Mouse (Mus musculus) gastrocnemius, postnatal 25 days (tissue): ENCODE data around the gene Krt33b. TPM values are rescaled to one million over a fixed set of nuclear protein-coding genes. Genes with fewer than 3 reads are reported as not detected.

Experiments
- DNase-seq: peaks from one replicate; pipeline ENCODE4 v3.0.0; 2022
- total RNA-seq, 2 experiments: library from RNA; stranded (reverse); gene quantifications; 1 replicate in 1 of 2; 2 replicates in 1 of 2; pipeline ENCODE4 v1.2.3; 2021

The Krt33b gene
- total RNA-seq, 2 experiments from 2014 or later, result not detected

DNA sequence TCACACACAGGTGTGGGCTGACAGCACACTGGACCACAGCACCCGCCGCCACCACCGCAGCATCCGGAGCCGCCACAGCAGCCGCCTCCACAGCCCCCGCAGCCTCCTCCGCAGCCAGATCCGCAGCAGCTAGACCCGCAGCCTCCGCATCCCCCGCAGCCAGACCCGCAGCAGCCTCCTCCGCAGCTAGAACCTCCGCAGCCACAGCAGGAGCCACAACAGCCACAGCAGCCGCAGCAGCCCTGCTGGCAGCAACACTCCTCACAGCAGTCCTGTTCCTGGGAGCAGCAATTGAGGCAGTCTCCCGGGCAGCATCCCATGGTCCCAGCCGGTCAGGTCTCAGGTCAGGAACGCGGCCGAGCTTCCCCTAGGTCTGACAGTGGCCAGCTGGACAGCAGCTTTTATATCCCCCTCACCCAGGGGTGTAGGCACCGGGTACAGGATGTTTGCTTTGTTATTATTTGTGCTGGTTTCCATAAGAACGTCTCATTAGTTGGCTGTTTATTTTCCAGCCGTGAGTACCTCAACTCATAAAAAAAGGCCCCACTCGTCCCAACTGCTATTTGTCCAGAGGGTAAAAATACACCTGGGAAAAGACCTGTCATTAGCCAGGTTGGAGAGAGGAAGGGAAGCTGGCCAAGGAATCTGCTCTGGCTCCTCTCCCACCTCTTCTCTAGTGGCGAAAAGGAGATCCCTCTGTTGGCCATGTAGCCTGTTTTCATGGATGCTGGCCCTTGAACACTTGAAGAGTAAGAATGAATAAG lies 35.9 kb downstream of the Krt33b start, which contains the start of gene Krtap17-1:
TSS of gene Krtap17-1 (minus strand) at position 375 of the 764 bp plus-strand sequence.
- no peak for DNase-seq

DNA sequence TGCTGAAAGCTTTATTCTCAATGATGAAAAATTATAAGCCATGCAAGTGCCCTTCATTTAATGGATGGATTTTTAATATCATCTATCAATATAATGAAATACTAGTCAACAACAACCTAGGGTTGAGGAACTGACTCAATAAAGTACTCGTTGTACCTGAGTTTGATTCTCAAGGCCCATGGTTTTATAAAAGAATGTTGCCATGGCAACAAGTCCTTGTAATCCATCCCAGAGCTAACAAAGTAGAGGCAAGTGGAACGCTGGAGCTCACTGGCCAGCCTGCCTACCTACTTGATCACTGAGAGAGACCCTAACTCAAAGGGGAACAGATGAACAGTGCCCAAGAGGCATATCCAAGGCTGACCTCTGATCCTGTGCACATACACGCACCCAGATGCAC lies 39.1 kb downstream of the Krt33b start:
- DNase-seq, result no peak

DNA sequence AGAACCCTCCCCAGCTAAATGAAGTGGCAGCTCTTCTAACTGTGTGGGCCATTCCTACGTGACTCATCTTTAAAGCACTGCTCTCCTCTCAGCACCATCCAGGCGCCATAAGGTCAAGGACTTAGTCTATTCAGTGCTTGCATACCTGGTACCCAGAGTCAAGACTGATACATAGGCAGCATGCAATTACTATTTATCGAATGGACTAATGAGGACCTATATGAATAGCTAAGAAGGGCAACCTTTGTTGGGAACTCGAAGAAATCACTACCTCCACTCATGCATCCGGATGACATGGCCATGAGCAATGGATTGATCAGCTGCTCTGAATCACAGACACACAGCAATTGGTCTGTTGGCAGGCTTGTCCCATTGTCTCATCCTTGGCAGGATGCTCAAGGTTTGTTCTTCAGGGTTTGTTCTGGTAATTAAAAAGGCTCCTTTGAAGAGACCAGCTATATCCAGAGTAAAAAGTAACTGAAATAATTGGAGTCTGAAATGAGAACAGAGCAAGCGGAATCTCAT lies 39.7 kb downstream of the Krt33b start:
- no peak for DNase-seq

DNA sequence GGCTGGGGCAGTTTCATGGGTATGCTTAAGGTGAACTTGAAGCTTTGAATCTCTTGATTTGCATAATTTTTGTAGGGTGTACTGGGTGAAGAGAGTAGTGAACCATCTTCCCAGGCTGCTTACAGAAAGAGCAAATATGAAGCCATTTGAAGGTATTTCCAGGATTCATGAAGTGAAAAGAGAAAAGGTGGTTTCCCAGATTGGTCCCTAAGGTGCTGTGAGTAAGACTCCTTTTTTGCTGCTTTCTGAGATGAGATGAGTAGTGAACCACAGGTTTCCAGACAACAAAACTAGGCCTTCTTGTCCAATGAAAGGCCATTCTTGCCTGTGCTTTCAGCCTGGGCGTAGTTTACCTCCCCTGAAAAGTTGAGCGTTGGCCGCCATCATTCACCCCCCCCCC lies 41.1 kb downstream of the Krt33b start:
- no peak for DNase-seq

DNA sequence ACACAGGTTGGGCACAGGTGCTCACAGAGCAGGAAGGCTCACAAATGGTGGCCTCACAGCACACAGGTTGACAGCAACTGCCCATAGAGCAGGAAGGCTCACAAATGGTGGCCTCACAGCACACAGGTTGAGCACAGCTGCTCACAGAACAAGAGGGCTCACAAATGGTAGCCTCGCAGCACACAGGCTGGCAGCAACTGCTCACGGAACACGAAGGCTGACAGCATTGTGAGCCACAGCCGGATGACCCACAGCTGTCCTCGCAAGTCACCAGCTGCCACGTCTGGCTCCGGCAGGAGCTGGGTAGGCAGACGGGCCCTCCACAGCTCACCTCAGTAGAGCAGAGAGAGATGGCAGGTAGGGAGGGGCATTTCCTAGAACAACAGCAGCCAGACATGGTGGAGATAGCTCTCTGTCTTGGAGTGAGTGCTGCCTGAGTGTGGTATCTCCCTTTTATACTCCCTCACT lies 43.5 kb downstream of the Krt33b start, which contains the start of gene Krtap16-1:
TSS of gene Krtap16-1 (minus strand) at position 418 of the 468 bp plus-strand sequence.
- DNase-seq, result no peak

DNA sequence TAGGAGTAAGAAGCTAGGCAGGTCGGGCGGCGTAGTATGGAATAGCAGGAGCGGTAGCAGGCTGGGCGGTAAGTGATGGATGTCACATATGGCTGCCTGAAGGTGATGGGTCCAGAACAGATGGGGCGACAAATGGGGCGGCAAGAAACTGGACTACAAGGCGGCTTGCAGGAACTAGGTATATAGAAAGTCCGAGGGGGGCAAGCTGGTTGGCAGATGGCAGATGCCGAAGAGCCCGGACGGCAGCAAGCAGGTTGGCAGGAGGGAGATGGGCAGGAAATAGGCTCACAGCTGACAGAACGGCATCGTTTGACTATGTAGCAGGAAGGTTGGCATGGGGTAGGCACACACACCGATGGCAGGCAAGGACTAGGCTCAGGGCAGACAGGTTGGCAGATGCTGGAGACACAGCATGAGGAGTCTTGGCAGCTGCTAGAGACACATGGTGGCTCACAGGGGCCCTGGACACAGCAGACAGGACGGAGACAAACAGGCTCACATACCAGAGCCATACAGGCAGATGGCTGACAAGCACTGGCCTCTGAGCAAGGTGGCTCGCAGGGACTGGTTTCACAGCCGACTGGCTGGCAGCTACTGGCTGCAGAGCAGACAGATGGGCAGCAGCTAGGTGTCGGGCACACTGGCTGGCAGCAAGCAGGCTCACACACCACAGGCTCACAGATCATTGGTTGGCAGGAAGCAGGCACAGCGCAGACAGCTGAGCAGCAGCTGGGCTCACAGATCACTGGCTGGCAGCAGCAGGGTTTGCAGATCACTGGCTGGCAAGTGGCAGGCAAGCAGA lies 44.2 kb downstream of the Krt33b start:
- DNase-seq, result peak; percentile 79

DNA sequence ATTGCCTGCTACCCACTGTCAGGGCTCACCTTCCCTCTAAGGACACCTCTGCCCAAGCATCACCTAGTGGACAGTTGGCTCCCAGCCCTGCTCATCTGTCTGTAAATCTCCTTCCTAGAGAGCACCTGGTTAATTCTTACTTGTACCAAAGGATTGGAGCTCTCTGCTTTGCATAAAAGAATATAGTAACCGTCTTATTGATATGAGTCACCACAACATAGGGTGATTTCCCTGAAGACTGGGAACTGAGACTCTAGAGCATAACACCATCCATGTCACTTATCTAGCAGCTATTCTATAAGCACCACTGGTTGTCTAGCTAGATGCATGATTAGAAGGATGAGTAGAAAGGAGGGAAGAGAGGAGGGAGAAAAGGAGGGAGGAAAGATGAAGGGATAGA lies 46.2 kb downstream of the Krt33b start:
- DNase-seq, result no peak

DNA sequence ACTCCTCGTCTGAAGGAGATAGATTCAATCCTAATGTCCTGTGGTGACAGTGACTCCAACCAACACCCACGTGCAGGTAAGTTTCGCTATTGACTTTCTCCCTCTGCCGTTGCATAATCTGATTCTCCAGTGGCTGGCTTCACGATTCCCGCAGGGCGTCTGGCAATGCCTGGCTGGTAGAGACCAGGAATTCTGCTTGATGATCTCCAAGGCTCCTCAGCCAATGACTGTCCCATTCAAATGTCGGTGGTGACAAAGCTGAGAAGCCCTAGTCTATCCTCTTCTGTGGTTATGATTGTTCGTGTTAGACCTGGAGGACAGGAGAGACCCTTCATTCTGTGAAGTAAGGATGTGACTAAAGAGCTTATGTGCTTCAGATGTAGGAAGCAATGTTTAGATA lies 46.9 kb downstream of the Krt33b start:
- no peak for DNase-seq

DNA sequence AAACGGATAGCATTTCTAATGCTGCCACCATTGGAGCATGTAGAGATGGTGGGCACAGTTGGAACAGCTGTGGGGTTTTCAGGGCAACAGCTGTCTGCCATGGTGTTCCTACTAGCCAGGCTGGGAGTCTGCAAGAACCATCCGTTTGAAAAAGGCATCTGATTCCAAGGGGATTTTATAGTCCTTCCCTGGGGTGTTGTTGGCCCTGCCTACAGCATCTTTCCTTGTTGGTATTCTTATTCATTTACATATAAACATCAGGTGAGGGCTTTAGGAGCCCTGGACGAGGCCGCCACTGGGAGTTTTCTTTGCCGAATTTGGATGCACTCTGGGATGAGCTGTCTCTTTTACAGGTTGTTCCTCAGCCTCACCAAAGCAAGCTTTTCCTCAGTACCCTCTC lies 50.7 kb downstream of the Krt33b start, which contains the start of gene Krtap29-1:
TSS of gene Krtap29-1 (minus strand) at position 101 of the 400 bp plus-strand sequence.
- DNase-seq, result no peak

Other genes starting within 250 kb of the Krt33b start
- not detected for gene Krtap4-8, start 249.2 kb downstream of the Krt33b start, total RNA-seq
- gene Krtap4-9, start 244.7 kb downstream of the Krt33b start, total RNA-seq, result not detected
- gene Gm11596, start 236.4 kb downstream of the Krt33b start, total RNA-seq, result not detected
- gene Gm11569, start 230.9 kb downstream of the Krt33b start, total RNA-seq, result not detected
- not detected for gene Gm11554, start 225.4 kb downstream of the Krt33b start, total RNA-seq
- not detected for gene Krtap4-13, start 220.0 kb downstream of the Krt33b start, total RNA-seq
- gene Gm11564, start 214.2 kb downstream of the Krt33b start, total RNA-seq, result not detected
- not detected for gene 2300003K06Rik, start 191.8 kb downstream of the Krt33b start, total RNA-seq
- not detected for gene Krtap4-16, start 178.3 kb downstream of the Krt33b start, total RNA-seq
- gene Gm11568, start 172.0 kb downstream of the Krt33b start, total RNA-seq, result not detected
- not detected for gene Gm11559, start 165.4 kb downstream of the Krt33b start, total RNA-seq
- gene Krtap9-1, start 156.5 kb downstream of the Krt33b start, total RNA-seq, result not detected
- not detected for gene Gm11567, start 150.7 kb downstream of the Krt33b start, total RNA-seq
- not detected for gene Krtap31-1, start 121.9 kb downstream of the Krt33b start, total RNA-seq
- not detected for gene Gm11565, start 115.1 kb downstream of the Krt33b start, total RNA-seq
- gene Krtap31-2, start 93.6 kb downstream of the Krt33b start, total RNA-seq, result not detected
- gene Krtap9-5, start 81.4 kb downstream of the Krt33b start, total RNA-seq, result not detected
- not detected for gene Krtap29-1, start 50.8 kb downstream of the Krt33b start, total RNA-seq
- gene Krtap16-1, start 43.3 kb downstream of the Krt33b start, total RNA-seq, result not detected
- gene Krtap17-1, start 35.9 kb downstream of the Krt33b start, total RNA-seq, result not detected
- not detected for gene Krt33a, start 13.7 kb downstream of the Krt33b start, total RNA-seq
- not detected for gene Krt34, start 11.7 kb upstream of the Krt33b start, total RNA-seq
- gene Krt31, start 20.7 kb upstream of the Krt33b start, total RNA-seq, result not detected
- gene Krt32, start 58.4 kb upstream of the Krt33b start, total RNA-seq, result not detected
- gene Krt35, start 66.4 kb upstream of the Krt33b start, total RNA-seq, result not detected
- gene Krt36, start 75.8 kb upstream of the Krt33b start, total RNA-seq, result under 1 TPM in 1 of 2 experiments, not detected in 1; 0.16 TPM
- gene Krt13, start 91.7 kb upstream of the Krt33b start, total RNA-seq, result not detected
- gene Krt15, start 106.1 kb upstream of the Krt33b start, total RNA-seq, result not detected
- gene Krt19, start 118.8 kb upstream of the Krt33b start, total RNA-seq, result under 1 TPM in 1 of 2 experiments, not detected in 1; 0.28 TPM
- not detected for gene Krt9, start 163.4 kb upstream of the Krt33b start, total RNA-seq
- gene Krt14, start 177.7 kb upstream of the Krt33b start, total RNA-seq, result not detected
- not detected for gene Krt16, start 219.0 kb upstream of the Krt33b start, total RNA-seq
- not detected for gene Krt17, start 231.2 kb upstream of the Krt33b start, total RNA-seq
- gene Krt42, start 240.0 kb upstream of the Krt33b start, total RNA-seq, result not detected